Mouse (Mus musculus): ENCODE measurements at regions not wholly inside any gene's neighbourhood (a gene's known extent, or its start where the extent isn't known, plus 50 kb on each side); places are given as distances from the start of the nearest gene placed in this dataset.
A peak's percentile ranks its signal among the peaks of the same experiment; 100 is the strongest.

- no peak for DNase-seq (ENCODE audit: low read depth)
Measured at GRCm38 (mm10) chr5:27963765-27964164, 107.4 kb upstream of the Insig1 start.

- peak; percentile 57 for DNase-seq (ENCODE audit: low read depth)
Measured at GRCm38 (mm10) chr5:27995186-27995585, 76.0 kb upstream of the Insig1 start.

GRCm38 (mm10) chr5:27997751-27998150 lies 73.4 kb upstream of the Insig1 start:
- DNase-seq (ENCODE audit: low read depth), result no peak

- DNase-seq (ENCODE audit: low read depth), result no peak
Measured at GRCm38 (mm10) chr5:28002922-28003321, 68.2 kb upstream of the Insig1 start.

- DNase-seq (ENCODE audit: low read depth), result no peak
Measured at GRCm38 (mm10) chr5:28003756-28004486, 67.2 kb upstream of the Insig1 start.

- DNase-seq (ENCODE audit: low read depth), result no peak
Measured at GRCm38 (mm10) chr5:28004487-28004827, 66.7 kb upstream of the Insig1 start.

GRCm38 (mm10) chr5:28009386-28009785 lies 61.8 kb upstream of the Insig1 start:
- DNase-seq (ENCODE audit: low read depth), result no peak

GRCm38 (mm10) chr5:28009871-28010270 lies 61.3 kb upstream of the Insig1 start:
- no peak for DNase-seq (ENCODE audit: low read depth)

GRCm38 (mm10) chr5:28010529-28010928 lies 60.6 kb upstream of the Insig1 start:
- no peak for DNase-seq (ENCODE audit: low read depth)

GRCm38 (mm10) chr5:28012496-28012895 lies 58.7 kb upstream of the Insig1 start:
- DNase-seq (ENCODE audit: low read depth), result no peak

GRCm38 (mm10) chr5:28013619-28014273 lies 57.4 kb upstream of the Insig1 start:
- no peak for DNase-seq (ENCODE audit: low read depth)

GRCm38 (mm10) chr5:28019864-28020263 lies 51.3 kb upstream of the Insig1 start:
- DNase-seq (ENCODE audit: low read depth), result no peak

All from naive thymus-derived CD4-positive, alpha-beta T cell, adult 2 months (primary cell).